Mouse (Mus musculus): ENCODE data around the gene Vmn1r76. TPM values are rescaled to one million over a fixed set of nuclear protein-coding genes. Genes with fewer than 3 reads are reported as not detected.

Gene Vmn1r76
- not detected in 2 replicates for polyA plus RNA-seq (2015; fragmentation: Nextera tagmentation; extraction: Ambion mirVana)

DNA sequence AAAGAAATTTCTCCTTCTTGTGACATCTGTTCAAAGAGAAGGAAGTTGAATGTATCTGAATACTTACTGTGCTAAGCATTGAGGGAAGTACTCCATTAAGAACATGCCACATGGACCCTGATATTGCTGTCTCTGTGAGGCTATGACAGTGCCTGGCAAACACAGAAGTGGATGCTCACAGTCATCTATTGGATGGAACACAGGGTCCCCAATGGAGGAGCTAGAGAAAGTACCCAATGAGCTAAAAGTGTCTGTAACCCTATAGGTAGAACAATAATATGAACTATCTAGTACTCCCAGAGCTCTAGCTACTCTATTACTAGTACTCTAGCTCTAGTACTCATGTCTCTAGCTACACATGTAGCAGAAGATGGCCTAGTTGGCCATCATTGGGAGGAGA, at the start of gene Vmn1r76:
TSS of gene Vmn1r76 (minus strand) at position 101 of the 400 bp plus-strand sequence.
- no peak for ATAC-seq (ENCODE audit: low FRiP score, low read depth)
- H3K4me1 ChIP-seq (replicated peaks) = no peaks in the 10 kb centered on the region
- no peak within 1 kb of the TSS for H3K27ac ChIP-seq (replicated peaks)
- no peaks in the 10 kb centered on the region for H3K27me3 ChIP-seq
- H3K9me3 ChIP-seq = peaks cover 6% of the 10 kb centered on the region; the same call in 1 of the 2 replicates
- no peak within 1 kb of the TSS for H3K4me2 ChIP-seq
- no peaks in the 10 kb centered on the region for H3K36me3 ChIP-seq
- H3K4me3 ChIP-seq = no peak within 1 kb of the TSS
- no peak within 1 kb of the TSS for H3K9ac ChIP-seq

DNA sequence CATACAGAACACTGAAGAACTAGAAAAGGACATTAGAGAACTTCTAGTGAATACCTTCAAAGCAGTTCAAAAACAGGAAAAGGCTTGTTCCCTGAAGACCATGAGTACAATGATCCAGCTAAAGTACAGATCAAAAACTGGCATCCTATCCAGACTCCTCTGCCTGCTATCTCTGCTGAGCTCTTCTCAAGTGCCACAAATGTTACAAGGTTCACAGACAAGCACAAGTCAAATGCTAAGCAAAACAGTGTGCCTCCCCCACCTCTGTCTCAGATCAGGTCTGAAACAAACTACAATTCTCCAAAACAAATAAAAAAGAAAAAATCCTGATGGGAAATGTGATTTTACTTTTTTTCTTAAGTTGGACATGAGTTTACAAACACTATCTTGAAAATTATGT, 34.6 kb upstream of the Vmn1r76 start:
- H3K9ac ChIP-seq = no peak overlapping the region
- no peaks in the 10 kb centered on the region for H3K4me1 ChIP-seq (replicated peaks)

GRCm38 (mm10) chr7:11947991-11948390, 10.0 kb upstream of the Vmn1r76 start:
- Histone ChIP-seq H3K36me3 (no peaks in the 10 kb centered on the region), H3K4me2 (no peak overlapping the region), H3K27me3 (no peaks in the 10 kb centered on the region), H3K4me1 (replicated peaks) (no peaks in the 10 kb centered on the region), H3K9ac (no peak overlapping the region), H3K9me3 (peaks cover 17% of the 10 kb centered on the region; the same call in 1 of the 2 replicates), H3K4me3 (no peak overlapping the region), H3K27ac (replicated peaks) (no peak overlapping the region)
- WGBS = 67% methylated on average over 3 of the region's 3 CpGs
- ATAC-seq (ENCODE audit: low FRiP score, low read depth) = no peak

More for the DNA sequence above, 34.6 kb upstream of the Vmn1r76 start:
- Histone ChIP-seq H3K36me3 (no peaks in the 10 kb centered on the region), H3K4me3 (no peak overlapping the region), H3K27me3 (no peaks in the 10 kb centered on the region), H3K27ac (replicated peaks) (no peak overlapping the region), H3K9me3 (peaks cover 11% of the 10 kb centered on the region; the same call in 1 of the 2 replicates), H3K4me2 (no peak overlapping the region)
- no peak for ATAC-seq (ENCODE audit: low FRiP score, low read depth)

DNA sequence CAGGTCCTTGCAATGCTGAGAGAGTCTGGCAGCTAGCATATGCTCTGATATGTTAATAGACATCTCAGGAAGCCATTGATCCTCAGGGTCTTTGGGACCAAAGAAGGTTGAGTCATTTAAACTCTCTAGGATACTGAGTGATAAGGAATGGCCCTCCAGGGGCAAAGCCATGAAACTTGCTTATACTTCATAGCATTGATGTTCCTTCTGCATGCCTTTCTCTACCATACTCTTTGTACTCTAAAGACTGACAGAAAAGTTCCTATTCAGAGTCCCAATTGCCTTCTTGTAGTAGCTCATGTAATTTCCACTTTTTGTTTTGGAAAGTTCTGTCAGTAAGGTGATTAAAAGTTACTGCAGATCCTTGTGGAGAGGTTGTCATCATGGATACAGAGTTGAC, 63.7 kb downstream of the Vmn1r76 start, which contains the start of gene Vmn1r75:
TSS of gene Vmn1r75 (plus strand) at position 301 of the 400 bp plus-strand sequence.
- Histone ChIP-seq H3K4me2 (no peak within 1 kb of the TSS), H3K27ac (replicated peaks) (no peak within 1 kb of the TSS), H3K9me3 (peaks cover 6% of the 10 kb centered on the region; the same call in 1 of the 2 replicates), H3K4me1 (replicated peaks) (no peaks in the 10 kb centered on the region), H3K9ac (no peak within 1 kb of the TSS), H3K4me3 (no peak within 1 kb of the TSS), H3K27me3 (no peaks in the 10 kb centered on the region), H3K36me3 (no peaks in the 10 kb centered on the region)
- ATAC-seq (ENCODE audit: low FRiP score, low read depth) = no peak

Other genes starting within 250 kb of the Vmn1r76 start
- not detected in 2 replicates for gene Vmn1r73, start 207.9 kb downstream of the Vmn1r76 start, polyA plus RNA-seq (2015; fragmentation: Nextera tagmentation; extraction: Ambion mirVana)
- gene Vmn1r74, start 104.2 kb downstream of the Vmn1r76 start, polyA plus RNA-seq (2015; fragmentation: Nextera tagmentation; extraction: Ambion mirVana) = not detected in 2 replicates
- gene Vmn1r75, start 63.6 kb downstream of the Vmn1r76 start, polyA plus RNA-seq (2015; fragmentation: Nextera tagmentation; extraction: Ambion mirVana) = not detected in 2 replicates
- gene Vmn1r77, start 98.5 kb upstream of the Vmn1r76 start, polyA plus RNA-seq (2015; fragmentation: Nextera tagmentation; extraction: Ambion mirVana) = not detected in 2 replicates
- not detected in 2 replicates for gene Vmn1r78, start 212.0 kb upstream of the Vmn1r76 start, polyA plus RNA-seq (2015; fragmentation: Nextera tagmentation; extraction: Ambion mirVana)
- not detected in 2 replicates for gene Vmn1r79, start 233.1 kb upstream of the Vmn1r76 start, polyA plus RNA-seq (2015; fragmentation: Nextera tagmentation; extraction: Ambion mirVana)